Mouse (Mus musculus) erythroblast, embryonic 14.5 days (primary cell): Measurements from ENCODE around the gene Dytn.

Source experiments
- GATA1 ChIP-seq: IDR thresholded peaks from 2 replicates; pipeline ENCODE4 v1.6.1; 2012; ENCODE audit warnings: low read length, inconsistent platforms, mixed read lengths
- TAL1 ChIP-seq: IDR thresholded peaks from 3 replicates; pipeline ENCODE4 v1.6.1; 2012; ENCODE audit warnings: low read length, inconsistent platforms, mixed read lengths

DNA sequence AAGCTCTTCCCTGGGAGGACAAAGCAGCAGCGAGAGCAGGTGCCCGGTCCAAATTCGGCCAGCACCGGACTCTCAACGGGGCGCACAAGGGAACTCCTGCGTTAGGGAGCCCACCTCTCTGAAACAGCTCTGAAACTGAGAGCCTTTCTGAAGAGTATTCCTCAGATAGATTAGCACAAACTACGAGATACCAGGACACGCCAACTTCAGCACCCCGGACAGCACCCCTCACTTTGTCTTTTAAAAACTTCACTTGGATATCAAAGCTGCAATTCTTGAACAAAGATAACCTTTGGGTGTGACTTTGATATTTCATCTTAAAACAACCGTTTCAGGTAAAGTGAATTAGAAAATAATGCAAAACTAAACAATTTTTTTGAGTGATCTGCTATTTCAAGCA, 72.1 kb downstream of the Dytn start:
- TF ChIP-seq GATA1 (no peak), TAL1 (no peak)
